Mouse (Mus musculus): ENCODE results near the gene Ddc. TPM values are rescaled to one million over a fixed set of nuclear protein-coding genes. Genes with fewer than 3 reads are reported as not detected.
A peak's percentile ranks its signal among the peaks of the same experiment; 100 is the strongest.

Ddc gene
- total and polyA plus RNA-seq, 3 experiments: 0.17 to 0.33 TPM; not detected in 1

DNA sequence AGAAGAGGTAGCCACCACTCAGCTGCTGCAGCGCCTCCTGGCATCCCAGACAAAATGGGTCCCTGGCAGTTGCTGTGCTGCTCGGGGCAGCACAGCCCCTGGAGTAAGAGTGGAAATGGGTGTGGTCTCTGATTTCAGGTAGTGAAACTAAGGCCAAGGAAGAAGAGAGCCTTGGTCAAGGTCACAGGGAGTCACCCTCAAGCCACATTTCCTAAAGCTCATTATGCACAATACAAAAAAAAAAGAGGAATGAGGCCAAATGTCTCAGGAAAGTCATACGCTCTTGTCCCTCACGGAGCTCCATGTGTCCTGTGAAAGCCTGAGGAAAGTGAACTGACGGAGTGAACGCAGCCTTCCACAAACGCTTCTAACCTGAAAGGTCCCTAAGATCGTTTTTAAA lies 116.2 kb downstream of the Ddc start (continued):
- TF ChIP-seq MAX (IDR thresholded peaks at IDR 0.05; ENCODE audit: low read length): peak; percentile 68; the same call in 1 of the 2 replicates
- no peak for TF ChIP-seq PAX5 (IDR thresholded peaks at IDR 0.05; ENCODE audit: low read length)
- TF ChIP-seq TCF12 (IDR thresholded peaks at IDR 0.05; ENCODE audit: low read depth, low read length): peak; percentile 53; the same call in 1 of the 2 replicates
- TF ChIP-seq GABPA (IDR thresholded peaks at IDR 0.05; ENCODE audit: insufficient replicate concordance, low read depth, low read length): no peak
- peak; percentile 21; the same call in 1 of the 2 replicates for TF ChIP-seq SMC3 (IDR thresholded peaks at IDR 0.05; ENCODE audit: low read depth, low read length)
- TF ChIP-seq POLR2AphosphoS2 (IDR thresholded peaks at IDR 0.05; ENCODE audit: low read depth, low read length): no peak
- TF ChIP-seq USF1 (IDR thresholded peaks at IDR 0.05; ENCODE audit: low read depth, low read length): no peak
- peak in 1 of 2 experiments; percentile 34; a peak in 2 of 4 replicates for TF ChIP-seq CTCF (conservative IDR thresholded peaks at IDR 0.05 in 1 of 2, IDR thresholded peaks at IDR 0.05 in 1 of 2; ENCODE audit: low read depth in 2 of 2, low read length in 2 of 2)
- 0 out of 2 replicates have a peak, but pooled peaks have one; percentile 34 for TF ChIP-seq ZMIZ1 (IDR thresholded peaks at IDR 0.05; ENCODE audit: low read depth, low read length)
- peak; percentile 34; the same call in 1 of the 2 replicates for TF ChIP-seq JUND (conservative IDR thresholded peaks at IDR 0.05; ENCODE audit: low read depth, low read length)

DNA sequence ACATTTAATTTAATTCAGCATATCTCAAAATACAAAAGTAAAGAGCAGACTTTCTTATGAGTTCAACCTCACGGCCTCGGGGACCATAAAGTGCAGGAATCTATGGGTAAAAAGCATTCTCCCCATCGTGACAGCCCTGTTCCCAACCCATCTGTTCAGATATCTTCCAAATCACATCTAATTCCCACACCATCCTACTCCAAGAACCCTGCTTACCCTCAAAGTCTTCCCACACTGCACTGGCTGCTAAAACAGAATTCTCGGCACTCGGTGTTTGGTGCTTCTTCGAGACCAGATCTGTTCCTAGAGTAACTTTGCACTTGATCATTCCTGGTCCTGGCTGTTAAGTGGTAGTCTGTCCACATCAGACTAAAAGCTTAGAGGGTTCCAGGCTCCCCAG lies 119.6 kb downstream of the Ddc start:
- Histone ChIP-seq H3K4me2 (ENCODE audit: insufficient read depth, low read depth, poor library complexity, severe bottlenecking) (no peak overlapping the region), H3K27me3 (replicated peaks) (no peaks in the 10 kb centered on the region), H3K4me3 (replicated peaks in 1 of 3; ENCODE audit: low read depth in 2 of 3, low read length in 2 of 3, poor library complexity in 1 of 3) (no peak overlapping the region), H3K9me3 (replicated peaks; ENCODE audit: low read length) (no peaks in the 10 kb centered on the region), H3K9ac (ENCODE audit: insufficient read depth, low read depth) (no peak overlapping the region), H3K79me2 (replicated peaks; ENCODE audit: control insufficient read depth, extremely low read depth, insufficient read depth, poor library complexity, severe bottlenecking) (no peaks in the 10 kb centered on the region), H3K27ac (ENCODE audit: insufficient read depth, low read depth) (no peak overlapping the region), H3K4me1 (ENCODE audit: control insufficient read depth in 1 of 2, insufficient read depth in 2 of 2) (peaks cover 39 to 89% of the 10 kb centered on the region in 2 experiments), H3K36me3 (replicated peaks in 1 of 2; ENCODE audit: control insufficient read depth in 1 of 2, insufficient read depth in 1 of 2, low read length in 1 of 2) (peaks cover 0 to 16% of the 10 kb centered on the region in 2 experiments)
- in situ Hi-C loops (cut with MboI; ENCODE audit: low pct_ligation_motif_present, low pct_unique_long_range_greater_than_20kb, low sequenced_read_pairs) (no loop called here), dilution Hi-C loops (cut with MboI; ENCODE audit: extremely low pct_ligation_motif_present, extremely low pct_unique_long_range_greater_than_20kb, low sequenced_read_pairs) (no loop called here)
- DNase-seq (ENCODE audit: extremely low read depth): no peak
- TF ChIP-seq KAT2A (IDR thresholded peaks at IDR 0.05; ENCODE audit: insufficient replicate concordance, low read length) (no peak), POLR2A (IDR thresholded peaks at IDR 0.05; ENCODE audit: low read depth, low read length) (no peak), NELFE (IDR thresholded peaks at IDR 0.05; ENCODE audit: low read depth, low read length) (no peak), MAZ (IDR thresholded peaks at IDR 0.05; ENCODE audit: low read depth, low read length) (no peak), NRF1 (IDR thresholded peaks at IDR 0.05; ENCODE audit: low read depth, low read length) (no peak), JUN (IDR thresholded peaks at IDR 0.05; ENCODE audit: insufficient read depth, low read depth, low read length) (no peak), E2F4 (IDR thresholded peaks at IDR 0.05; ENCODE audit: insufficient replicate concordance, low read depth, low read length) (no peak), ZC3H11A (IDR thresholded peaks at IDR 0.05; ENCODE audit: low read depth, low read length) (no peak), ZNF384 (IDR thresholded peaks at IDR 0.05; ENCODE audit: low read depth, low read length) (no peak), USF1 (IDR thresholded peaks at IDR 0.05; ENCODE audit: low read depth, low read length) (no peak), ETS1 (conservative IDR thresholded peaks at IDR 0.05; ENCODE audit: low read depth, low read length) (no peak), GABPA (IDR thresholded peaks at IDR 0.05; ENCODE audit: insufficient replicate concordance, low read depth, low read length) (no peak), PAX5 (IDR thresholded peaks at IDR 0.05; ENCODE audit: low read length) (no peak), ZKSCAN1 (IDR thresholded peaks at IDR 0.05; ENCODE audit: borderline replicate concordance, low read depth, low read length) (no peak), UBTF (IDR thresholded peaks at IDR 0.05; ENCODE audit: low read depth, low read length) (no peak), BHLHE40 (IDR thresholded peaks at IDR 0.05; ENCODE audit: low read depth, low read length) (no peak)

All from CH12.LX (cell line).